Mouse (Mus musculus) brain, embryonic 14.5 days (tissue): ENCODE data around the gene Syne1.

Experiments used
- CTCF ChIP-seq: fragments of 200-500 bp; IDR thresholded peaks from 2 replicates; pipeline ENCODE4 v1.5.1; 2012; ENCODE audit warnings: inconsistent platforms, mild to moderate bottlenecking, moderate library complexity, borderline replicate concordance; ENCODE audit not compliant: insufficient read depth, insufficient read length; ENCODE audit errors: extremely low read depth
- POLR2A ChIP-seq: fragments of 200-500 bp; IDR thresholded peaks from 2 replicates; pipeline ENCODE4 v1.6.1; 2012; ENCODE audit warnings: mild to moderate bottlenecking, inconsistent platforms, borderline replicate concordance; ENCODE audit not compliant: poor library complexity, insufficient read depth, insufficient read length, severe bottlenecking; ENCODE audit errors: extremely low read depth

- TF ChIP-seq CTCF (no peak), POLR2A (no peak)
Measured at GRCm38 (mm10) chr10:5215943-5216342, 335.3 kb downstream of the Syne1 start.
